Mouse (Mus musculus): ENCODE results near the gene Xbp1. TPM values are rescaled to one million over a fixed set of nuclear protein-coding genes. Genes with fewer than 3 reads are reported as not detected.
A peak's percentile ranks its signal among the peaks of the same experiment; 100 is the strongest.
"Not testable (repeated sequence)": the region's sequence is repeated elsewhere in the genome, so short reads cannot be mapped to it uniquely, and the experiment has no call there.

Xbp1 gene
- 141 and 151 TPM in 2 replicates for polyA plus RNA-seq (2015; fragmentation: Nextera tagmentation; extraction: Ambion mirVana)

GRCm38 (mm10) chr11:5520412-5521265 lies at the start of gene Xbp1:
Gene Xbp1 (plus strand): TSS chr11:5520659.
- Histone ChIP-seq H3K9ac (peak within 1 kb of the TSS; percentile 97), H3K4me2 (peak within 1 kb of the TSS; percentile 66), H3K4me1 (peaks cover 33% of the 10 kb centered on the region), H3K4me3 (peak within 1 kb of the TSS; percentile 97), H3K27ac (peak within 1 kb of the TSS; percentile 90), H3K36me3 (peaks cover 33% of the 10 kb centered on the region), H3K27me3 (no peaks in the 10 kb centered on the region), H3K9me3 (no peaks in the 10 kb centered on the region)
- ATAC-seq (ENCODE audit: insufficient number of reproducible peaks, insufficient read depth, low FRiP score, low TSS enrichment, low read depth) = peak; percentile 91
- under 1% methylated on average over 72 of the region's 72 CpGs for WGBS

- no peak overlapping the region for H3K4me2 ChIP-seq
- no peak overlapping the region for H3K27ac ChIP-seq
- H3K4me1 ChIP-seq = no peaks in the 10 kb centered on the region
- H3K9me3 ChIP-seq = no peaks in the 10 kb centered on the region
- H3K36me3 ChIP-seq = no peaks in the 10 kb centered on the region
- WGBS = 16% methylated on average over 5 of the region's 5 CpGs
- no peak for ATAC-seq (ENCODE audit: insufficient number of reproducible peaks, insufficient read depth, low FRiP score, low TSS enrichment, low read depth)
- H3K9ac ChIP-seq = no peak overlapping the region
- no peaks in the 10 kb centered on the region for H3K27me3 ChIP-seq
- no peak overlapping the region for H3K4me3 ChIP-seq
Measured at GRCm38 (mm10) chr11:5474130-5474529, 46.3 kb upstream of the Xbp1 start.

DNA sequence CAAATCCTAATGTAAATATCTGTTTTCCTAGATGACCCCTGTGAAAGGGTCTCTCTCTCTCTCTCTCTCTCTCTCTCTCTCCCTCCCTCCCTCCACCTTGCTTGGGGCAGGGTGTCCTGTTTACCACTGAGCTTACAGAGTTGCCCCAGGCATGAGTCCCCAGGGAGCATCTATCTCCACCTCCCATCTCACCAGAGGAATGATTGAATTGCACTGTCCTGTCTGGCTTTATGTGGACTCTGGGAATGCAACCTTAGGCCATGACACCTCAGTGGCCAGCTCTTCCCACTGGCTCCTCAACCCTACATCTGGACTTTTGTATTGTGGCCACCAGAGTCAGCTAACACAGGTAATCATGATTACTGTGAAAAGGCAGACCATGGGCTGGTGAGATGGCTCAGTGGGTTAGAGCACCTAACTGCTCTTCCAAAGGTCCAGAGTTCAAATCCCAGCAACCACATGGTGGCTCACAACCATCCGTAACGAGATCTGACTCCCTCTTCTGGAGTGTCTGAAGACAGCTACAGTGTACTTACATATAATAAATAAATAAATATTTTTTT lies 44.8 kb upstream of the Xbp1 start:
- WGBS = 89% methylated on average over 2 of the region's 2 CpGs
- H3K4me3 ChIP-seq; H3K27me3 ChIP-seq; ATAC-seq (ENCODE audit: insufficient number of reproducible peaks, insufficient read depth, low FRiP score, low TSS enrichment, low read depth); H3K4me2 ChIP-seq; H3K36me3 ChIP-seq; H3K27ac ChIP-seq; H3K9me3 ChIP-seq; H3K9ac ChIP-seq; H3K4me1 ChIP-seq: not testable (repeated sequence)

DNA sequence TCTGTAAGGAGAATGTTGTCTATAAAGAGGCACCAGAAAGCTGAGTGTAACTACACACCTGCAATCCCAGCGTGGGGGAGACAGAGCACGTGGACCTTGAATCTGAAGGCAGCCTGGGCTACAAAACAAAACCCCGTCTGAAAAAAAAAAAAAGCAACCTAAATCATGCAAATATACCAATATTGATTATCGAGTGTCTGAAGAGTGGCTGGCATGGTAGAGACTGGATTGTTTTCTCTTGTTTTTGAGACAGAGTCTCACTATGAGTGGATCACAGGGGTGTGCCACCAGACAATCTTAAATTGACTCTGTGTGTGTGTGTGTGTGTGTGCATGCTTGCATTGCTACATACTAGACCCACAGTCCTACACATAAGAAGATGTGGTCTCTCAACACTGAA lies 43.7 kb upstream of the Xbp1 start:
- H3K4me2 ChIP-seq = no peak overlapping the region
- WGBS = 84% methylated on average over 4 of the region's 4 CpGs
- ATAC-seq (ENCODE audit: insufficient number of reproducible peaks, insufficient read depth, low FRiP score, low TSS enrichment, low read depth) = no peak
- no peaks in the 10 kb centered on the region for H3K4me1 ChIP-seq
- H3K27ac ChIP-seq = no peak overlapping the region
- no peak overlapping the region for H3K9ac ChIP-seq
- H3K36me3 ChIP-seq = no peaks in the 10 kb centered on the region
- no peaks in the 10 kb centered on the region for H3K9me3 ChIP-seq
- no peak overlapping the region for H3K4me3 ChIP-seq
- no peaks in the 10 kb centered on the region for H3K27me3 ChIP-seq

GRCm38 (mm10) chr11:5478193-5478592 lies 42.3 kb upstream of the Xbp1 start:
- H3K4me1 ChIP-seq = no peaks in the 10 kb centered on the region
- H3K9ac ChIP-seq = no peak overlapping the region
- no peaks in the 10 kb centered on the region for H3K9me3 ChIP-seq
- H3K4me2 ChIP-seq = no peak overlapping the region
- 83% methylated on average over 7 of the region's 7 CpGs for WGBS
- H3K27me3 ChIP-seq = no peaks in the 10 kb centered on the region
- no peaks in the 10 kb centered on the region for H3K36me3 ChIP-seq
- H3K4me3 ChIP-seq = no peak overlapping the region
- no peak overlapping the region for H3K27ac ChIP-seq
- no peak for ATAC-seq (ENCODE audit: insufficient number of reproducible peaks, insufficient read depth, low FRiP score, low TSS enrichment, low read depth)

DNA sequence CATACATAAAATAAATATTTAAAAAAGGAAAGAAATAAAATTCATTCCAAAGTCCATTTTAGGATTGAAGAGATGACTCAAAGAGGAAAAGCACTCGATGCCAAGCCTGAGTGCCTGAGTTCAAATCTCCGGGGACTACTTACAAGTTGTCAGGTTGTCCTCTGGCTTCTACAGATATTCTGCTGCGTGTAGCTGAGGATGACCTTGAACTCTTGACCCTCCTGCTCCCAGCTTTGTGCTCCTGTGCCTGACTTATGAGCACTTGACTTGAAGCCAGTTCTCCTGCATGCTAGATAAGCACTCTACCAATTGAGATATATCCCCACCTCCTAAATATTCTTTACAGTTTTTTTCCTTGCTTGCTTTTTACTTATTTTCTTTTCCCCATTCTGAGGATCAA lies 41.6 kb upstream of the Xbp1 start:
- Histone ChIP-seq H3K4me2 (no peak overlapping the region), H3K27me3 (no peaks in the 10 kb centered on the region), H3K9me3 (no peaks in the 10 kb centered on the region), H3K36me3 (no peaks in the 10 kb centered on the region), H3K4me1 (no peaks in the 10 kb centered on the region), H3K27ac (no peak overlapping the region), H3K4me3 (no peak overlapping the region), H3K9ac (no peak overlapping the region)
- no peak for ATAC-seq (ENCODE audit: insufficient number of reproducible peaks, insufficient read depth, low FRiP score, low TSS enrichment, low read depth)
- 85% methylated on average over 3 of the region's 3 CpGs for WGBS

- H3K4me3 ChIP-seq = no peak overlapping the region
- H3K9ac ChIP-seq = no peak overlapping the region
- H3K36me3 ChIP-seq = no peaks in the 10 kb centered on the region
- no peak for ATAC-seq (ENCODE audit: insufficient number of reproducible peaks, insufficient read depth, low FRiP score, low TSS enrichment, low read depth)
- H3K4me1 ChIP-seq = 0 out of 2 replicates have a peak, but pooled peaks cover 4% of the 10 kb centered on the region
- H3K27ac ChIP-seq = no peak overlapping the region
- WGBS = 87% methylated on average over 13 of the region's 13 CpGs
- no peak overlapping the region for H3K4me2 ChIP-seq
- H3K9me3 ChIP-seq = no peaks in the 10 kb centered on the region
- H3K27me3 ChIP-seq = no peaks in the 10 kb centered on the region
Measured at GRCm38 (mm10) chr11:5482581-5482980, 37.9 kb upstream of the Xbp1 start.

- Histone ChIP-seq H3K27ac (no peak overlapping the region), H3K9ac (peak overlapping the region; percentile 61), H3K4me2 (peak overlapping the region; percentile 64), H3K27me3 (no peaks in the 10 kb centered on the region), H3K36me3 (no peaks in the 10 kb centered on the region), H3K4me1 (0 out of 2 replicates have a peak, but pooled peaks cover 4% of the 10 kb centered on the region), H3K4me3 (peak overlapping the region; percentile 40), H3K9me3 (no peaks in the 10 kb centered on the region)
- ATAC-seq (ENCODE audit: insufficient number of reproducible peaks, insufficient read depth, low FRiP score, low TSS enrichment, low read depth) = no peak
- 17% methylated on average over 15 of the region's 15 CpGs for WGBS
Measured at GRCm38 (mm10) chr11:5485193-5486011, 35.1 kb upstream of the Xbp1 start.

DNA sequence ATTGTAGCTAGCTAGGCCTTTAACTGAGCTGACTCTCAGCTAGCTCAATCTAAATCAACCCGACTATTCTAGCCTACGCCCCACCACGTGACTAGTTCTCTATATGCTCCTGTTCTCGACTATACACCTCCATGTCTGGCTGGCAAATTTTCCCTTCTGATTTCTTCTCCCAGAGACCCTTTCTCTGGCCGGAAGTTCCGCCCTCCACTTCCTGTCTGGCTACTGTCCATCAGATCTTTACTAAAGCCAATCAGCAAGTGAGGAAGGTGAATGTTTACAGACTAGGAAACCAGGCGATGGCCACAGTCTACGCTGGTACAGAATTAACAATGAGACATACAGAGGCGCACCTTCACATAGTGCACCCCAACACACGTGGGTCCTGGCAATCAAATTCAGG lies 31.0 kb upstream of the Xbp1 start:
- not testable (repeated sequence) for H3K9ac ChIP-seq; H3K4me3 ChIP-seq; H3K4me1 ChIP-seq; H3K9me3 ChIP-seq; H3K27me3 ChIP-seq; H3K27ac ChIP-seq; ATAC-seq (ENCODE audit: insufficient number of reproducible peaks, insufficient read depth, low FRiP score, low TSS enrichment, low read depth); H3K4me2 ChIP-seq; H3K36me3 ChIP-seq
- WGBS = 89% methylated on average over 10 of the region's 10 CpGs

DNA sequence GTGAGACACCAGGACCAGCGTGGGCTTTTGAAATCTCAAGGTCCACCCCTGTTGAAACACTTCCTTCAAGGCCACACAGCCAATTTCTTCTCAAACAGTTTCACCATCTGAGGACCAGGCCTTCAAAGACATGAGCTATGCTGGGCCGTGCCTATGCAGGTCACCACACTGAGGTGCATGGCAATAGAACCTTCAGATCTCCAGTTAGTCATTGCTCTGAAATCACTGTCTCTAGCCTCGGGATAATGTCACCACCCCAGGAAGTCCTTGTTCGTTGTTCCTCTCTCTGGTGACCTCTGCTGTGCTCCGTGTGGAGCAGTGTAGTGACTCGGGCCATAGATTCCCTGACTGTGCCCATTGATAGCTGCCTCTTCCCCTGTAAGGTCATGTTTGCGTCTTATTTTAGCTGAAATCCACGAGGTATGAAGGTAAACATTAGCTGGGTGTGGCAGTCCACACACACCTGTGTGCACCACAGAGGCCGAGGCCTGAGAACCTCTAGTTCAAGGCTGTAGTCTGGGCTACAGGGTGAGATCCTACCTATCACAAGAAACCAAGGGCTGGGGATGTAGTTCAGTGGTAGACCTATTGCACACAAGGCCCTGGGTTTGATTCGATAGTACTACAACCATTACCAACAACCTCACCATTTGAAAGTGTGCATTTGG lies 29.3 kb upstream of the Xbp1 start:
- Histone ChIP-seq H3K4me3 (no peak overlapping the region), H3K9ac (no peak overlapping the region), H3K27ac (no peak overlapping the region), H3K9me3 (no peaks in the 10 kb centered on the region), H3K27me3 (no peaks in the 10 kb centered on the region), H3K36me3 (no peaks in the 10 kb centered on the region), H3K4me1 (no peaks in the 10 kb centered on the region), H3K4me2 (no peak overlapping the region)
- 77% methylated on average over 10 of the region's 10 CpGs for WGBS
- no peak for ATAC-seq (ENCODE audit: insufficient number of reproducible peaks, insufficient read depth, low FRiP score, low TSS enrichment, low read depth)

DNA sequence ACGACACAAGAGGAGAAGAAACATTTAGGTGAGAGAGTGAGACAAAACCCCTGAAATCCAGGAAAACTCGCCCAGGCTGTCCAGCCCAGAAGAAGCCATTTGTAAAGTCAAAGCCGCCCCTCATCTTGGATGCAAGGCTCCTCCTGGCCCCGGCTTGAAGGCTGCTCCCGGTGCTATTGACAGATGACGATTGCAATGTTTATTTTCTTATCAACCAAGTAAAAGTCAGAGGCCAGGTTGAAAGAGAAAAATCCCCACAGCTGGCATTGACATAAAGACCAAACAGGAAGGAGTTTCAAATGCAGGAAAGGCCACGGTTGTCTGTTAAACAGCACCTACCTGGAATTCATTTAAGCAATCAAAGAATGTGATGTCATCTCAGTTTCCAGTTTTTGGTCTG lies 28.5 kb upstream of the Xbp1 start:
- no peaks in the 10 kb centered on the region for H3K4me1 ChIP-seq
- no peak for ATAC-seq (ENCODE audit: insufficient number of reproducible peaks, insufficient read depth, low FRiP score, low TSS enrichment, low read depth)
- H3K36me3 ChIP-seq = no peaks in the 10 kb centered on the region
- H3K4me2 ChIP-seq = no peak overlapping the region
- H3K4me3 ChIP-seq = no peak overlapping the region
- H3K27me3 ChIP-seq = no peaks in the 10 kb centered on the region
- 50% methylated on average over 7 of the region's 7 CpGs for WGBS
- H3K9me3 ChIP-seq = no peaks in the 10 kb centered on the region
- no peak overlapping the region for H3K9ac ChIP-seq
- H3K27ac ChIP-seq = no peak overlapping the region
